Mouse (Mus musculus) kidney, embryonic 15.5 days (tissue): Measurements from ENCODE around the gene Hoxa4. TPM values are rescaled to one million over a fixed set of nuclear protein-coding genes. Genes with fewer than 3 reads are reported as not detected.

Source experiments
- ATAC-seq: fragments of 200-750 bp; cut with Nextera tagmentation; replicated peaks from 2 replicates; pipeline ENCODE4 v1.8.0; 2017; ENCODE audit warnings: moderate TSS enrichment; ENCODE audit not compliant: low FRiP score
- H3K27ac ChIP-seq: fragments of 300-500 bp; sonication (generic); 2 replicates; pipeline ENCODE4 v1.5.1; 2015; ENCODE audit warnings: mild to moderate bottlenecking, inconsistent platforms
- H3K27me3 ChIP-seq: fragments of 300-500 bp; sonication (generic); 2 replicates; pipeline ENCODE4 v1.6.1; 2015; ENCODE audit warnings: inconsistent platforms
- H3K36me3 ChIP-seq: fragments of 300-500 bp; sonication (generic); 2 replicates; pipeline ENCODE4 v1.6.1; 2015; ENCODE audit warnings: inconsistent platforms
- H3K4me1 ChIP-seq: fragments of 300-500 bp; sonication (generic); 2 replicates; pipeline ENCODE4 v1.6.1; 2015; ENCODE audit warnings: inconsistent platforms
- H3K4me2 ChIP-seq: fragments of 300-500 bp; sonication (generic); 2 replicates; pipeline ENCODE4 v1.6.1; 2015; ENCODE audit warnings: moderate library complexity, mild to moderate bottlenecking, inconsistent platforms
- H3K4me3 ChIP-seq: fragments of 300-500 bp; sonication (generic); replicated peaks from 2 replicates; pipeline ENCODE4 v1.5.1; 2015; ENCODE audit warnings: mild to moderate bottlenecking, inconsistent platforms
- H3K9ac ChIP-seq: fragments of 300-500 bp; sonication (generic); 2 replicates; pipeline ENCODE4 v1.6.1; 2015; ENCODE audit warnings: mild to moderate bottlenecking, inconsistent platforms
- H3K9me3 ChIP-seq: fragments of 300-500 bp; sonication (generic); replicated peaks from 2 replicates; pipeline ENCODE4 v1.6.1; 2016; ENCODE audit warnings: inconsistent platforms
- WGBS: fragments of 180-500 bp; shearing (Covaris S2); methylation state at CpG from one replicate; pipeline ENCODE4 v1.1.7; 2015; ENCODE audit warnings: mixed read lengths; 5-methylcytosine and 5-hydroxymethylcytosine counted together
- polyA plus RNA-seq: library from polyadenylated mRNA; unstranded; fragments of >200 nt; fragmentation: Nextera tagmentation; extraction: Ambion mirVana; gene quantifications from 2 replicates; pipeline ENCODE4 v1.2.1, GENCODE M21; 2015

Gene Hoxa4
- polyA plus RNA-seq, 1 experiment from 2014 or later: 1.8 TPM

DNA sequence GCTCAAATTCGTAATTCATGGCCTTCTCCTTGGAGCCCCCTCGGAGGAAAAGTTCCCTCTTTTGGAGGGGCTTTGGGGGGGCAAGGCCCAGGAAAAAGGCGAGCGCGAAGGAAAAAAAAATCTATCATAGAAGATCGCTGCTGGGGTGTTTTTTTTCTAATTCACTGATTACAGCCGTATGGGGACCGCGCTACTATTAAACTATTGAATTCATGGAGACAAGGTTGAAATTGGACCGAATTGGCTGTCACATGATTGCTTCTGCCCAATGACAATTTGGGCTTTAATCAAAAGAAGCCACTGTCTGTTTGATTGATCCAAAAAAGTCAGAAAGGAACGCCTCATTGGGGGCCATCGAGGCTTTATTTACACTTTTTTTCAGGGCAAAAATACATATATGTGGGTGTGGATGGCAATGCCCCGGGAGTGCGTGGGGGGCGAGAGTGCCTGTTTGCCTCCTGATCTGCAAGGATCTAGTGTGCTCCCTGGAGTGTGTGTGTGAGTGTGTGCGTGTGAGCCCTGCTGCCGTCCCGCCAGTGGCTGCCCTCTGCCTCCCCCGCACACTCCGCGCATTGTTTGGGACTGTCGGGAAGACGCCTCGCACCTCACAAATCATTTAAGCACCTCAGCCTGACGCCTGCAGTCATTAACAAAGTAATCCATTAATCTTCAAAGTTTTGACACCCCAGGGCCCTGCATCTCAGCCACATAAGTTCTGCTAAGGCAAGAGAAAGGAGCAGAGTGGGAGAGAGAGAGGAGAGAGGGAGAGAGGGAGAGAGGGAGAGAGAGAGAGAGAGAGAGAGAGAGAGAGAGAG, 26.7 kb downstream of the Hoxa4 start, which contains the start of gene Hoxa2:
TSS of gene Hoxa2 (minus strand) at position 206 of the 815 bp plus-strand sequence.
- Histone ChIP-seq H3K27me3 (no peaks in the 10 kb centered on the region), H3K4me1 (peaks cover 91% of the 10 kb centered on the region), H3K4me2 (peak within 1 kb of the TSS; percentile 77), H3K4me3 (peak within 1 kb of the TSS; percentile 44), H3K9ac (peak within 1 kb of the TSS; percentile 54), H3K36me3 (0 out of 2 replicates have a peak, but pooled peaks cover under 1% of the 10 kb centered on the region), H3K9me3 (no peaks in the 10 kb centered on the region), H3K27ac (peak within 1 kb of the TSS; percentile 90)
- peak; percentile 24; the same call in 1 of the 2 replicates for ATAC-seq
- WGBS: 1% methylated on average over 25 of the region's 25 CpGs

- Histone ChIP-seq H3K27me3 (no peaks in the 10 kb centered on the region), H3K4me1 (peaks cover 94% of the 10 kb centered on the region), H3K36me3 (no peaks in the 10 kb centered on the region), H3K27ac (peak overlapping the region; percentile 90), H3K4me3 (peak overlapping the region; percentile 44), H3K9ac (peak overlapping the region; percentile 54), H3K4me2 (peak overlapping the region; percentile 77), H3K9me3 (no peaks in the 10 kb centered on the region)
- 2% methylated on average over 39 of the region's 39 CpGs for WGBS
- no peak for ATAC-seq
Observed at GRCm38 (mm10) chr6:52164051-52164625, 27.4 kb downstream of the Hoxa4 start.

DNA sequence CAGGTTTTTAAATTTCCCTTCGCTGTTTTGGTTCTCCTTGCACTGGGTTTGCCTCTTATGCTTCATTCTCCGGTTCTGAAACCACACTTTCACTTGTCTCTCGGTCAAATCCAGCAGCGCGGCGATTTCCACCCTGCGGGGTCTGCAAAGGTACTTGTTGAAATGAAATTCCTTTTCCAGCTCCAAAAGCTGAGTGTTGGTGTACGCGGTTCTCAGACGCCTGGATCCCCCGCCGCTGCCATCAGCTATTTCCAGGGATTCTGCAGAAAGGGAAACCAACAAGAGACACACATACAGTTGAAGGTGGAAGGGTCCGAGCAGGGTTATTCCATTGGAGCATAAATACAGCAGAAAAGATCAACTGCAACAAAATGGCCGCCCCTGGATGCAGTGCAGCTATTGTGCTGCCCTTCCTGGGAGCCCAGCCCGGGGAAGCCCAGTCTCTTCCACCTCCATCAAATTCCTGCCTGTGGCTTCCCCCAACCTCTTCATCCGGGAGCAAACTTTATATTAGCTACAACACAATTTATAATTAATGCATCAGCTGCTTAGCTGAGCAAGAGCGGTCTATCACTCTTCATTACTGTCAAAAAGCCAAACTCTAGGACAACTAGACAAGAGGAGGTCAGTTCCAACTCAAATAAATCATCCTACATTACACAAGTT, 28.1 kb downstream of the Hoxa4 start:
- no peaks in the 10 kb centered on the region for H3K36me3 ChIP-seq
- peak overlapping the region; percentile 54; the same call in 1 of the 2 replicates for H3K9ac ChIP-seq
- peak overlapping the region; percentile 77 for H3K4me2 ChIP-seq
- H3K27ac ChIP-seq: peak overlapping the region; percentile 90
- no peaks in the 10 kb centered on the region for H3K27me3 ChIP-seq
- peaks cover 95% of the 10 kb centered on the region for H3K4me1 ChIP-seq
- H3K9me3 ChIP-seq: no peaks in the 10 kb centered on the region
- WGBS: 13% methylated on average over 17 of the region's 17 CpGs
- H3K4me3 ChIP-seq: peak overlapping the region; percentile 44
- ATAC-seq: no peak

GRCm38 (mm10) chr6:52162611-52163365, 28.8 kb downstream of the Hoxa4 start:
- Histone ChIP-seq H3K9ac (no peak overlapping the region), H3K27ac (peak overlapping the region; percentile 90), H3K4me3 (peak overlapping the region; percentile 44), H3K4me2 (peak overlapping the region; percentile 77), H3K4me1 (peaks cover 92% of the 10 kb centered on the region), H3K9me3 (no peaks in the 10 kb centered on the region), H3K36me3 (no peaks in the 10 kb centered on the region), H3K27me3 (peaks cover 4% of the 10 kb centered on the region)
- 27% methylated on average over 14 of the region's 14 CpGs for WGBS
- ATAC-seq: no peak

GRCm38 (mm10) chr6:52162093-52162380, 29.5 kb downstream of the Hoxa4 start:
- peak overlapping the region; percentile 34; the same call in 1 of the 2 replicates for H3K4me2 ChIP-seq
- peaks cover 92% of the 10 kb centered on the region for H3K4me1 ChIP-seq
- H3K36me3 ChIP-seq: no peaks in the 10 kb centered on the region
- peaks cover 11% of the 10 kb centered on the region for H3K27me3 ChIP-seq
- no peaks in the 10 kb centered on the region for H3K9me3 ChIP-seq
- 38% methylated on average over 1 of the region's 1 CpGs for WGBS
- H3K27ac ChIP-seq: peak overlapping the region; percentile 57; the same call in 1 of the 2 replicates
- no peak overlapping the region for H3K9ac ChIP-seq
- no peak for ATAC-seq
- H3K4me3 ChIP-seq: no peak overlapping the region

GRCm38 (mm10) chr6:52161336-52162092, 30.0 kb downstream of the Hoxa4 start:
- WGBS: 11% methylated on average over 8 of the region's 8 CpGs
- Histone ChIP-seq H3K4me3 (peak overlapping the region; percentile 85), H3K9me3 (no peaks in the 10 kb centered on the region), H3K27ac (peak overlapping the region; percentile 95), H3K4me2 (peak overlapping the region; percentile 97), H3K4me1 (peaks cover 92% of the 10 kb centered on the region), H3K9ac (no peak overlapping the region), H3K36me3 (no peaks in the 10 kb centered on the region), H3K27me3 (peaks cover 16% of the 10 kb centered on the region)
- no peak for ATAC-seq

GRCm38 (mm10) chr6:52160511-52161335, 30.8 kb downstream of the Hoxa4 start:
- Histone ChIP-seq H3K4me3 (peak overlapping the region; percentile 85), H3K9me3 (no peaks in the 10 kb centered on the region), H3K4me2 (peak overlapping the region; percentile 97), H3K27me3 (peaks cover 24% of the 10 kb centered on the region), H3K9ac (peak overlapping the region; percentile 34), H3K27ac (peak overlapping the region; percentile 95), H3K4me1 (peaks cover 86% of the 10 kb centered on the region), H3K36me3 (no peaks in the 10 kb centered on the region)
- peak; percentile 49 for ATAC-seq
- 3% methylated on average over 30 of the region's 30 CpGs for WGBS

GRCm38 (mm10) chr6:52159979-52160378, 31.6 kb downstream of the Hoxa4 start:
- 11% methylated on average over 9 of the region's 9 CpGs for WGBS
- Histone ChIP-seq H3K27ac (peak overlapping the region; percentile 95), H3K27me3 (peaks cover 32% of the 10 kb centered on the region), H3K4me1 (peaks cover 78% of the 10 kb centered on the region), H3K4me2 (peak overlapping the region; percentile 97), H3K9ac (peak overlapping the region; percentile 34; the same call in 1 of the 2 replicates), H3K9me3 (no peaks in the 10 kb centered on the region), H3K4me3 (peak overlapping the region; percentile 85), H3K36me3 (no peaks in the 10 kb centered on the region)
- no peak for ATAC-seq

DNA sequence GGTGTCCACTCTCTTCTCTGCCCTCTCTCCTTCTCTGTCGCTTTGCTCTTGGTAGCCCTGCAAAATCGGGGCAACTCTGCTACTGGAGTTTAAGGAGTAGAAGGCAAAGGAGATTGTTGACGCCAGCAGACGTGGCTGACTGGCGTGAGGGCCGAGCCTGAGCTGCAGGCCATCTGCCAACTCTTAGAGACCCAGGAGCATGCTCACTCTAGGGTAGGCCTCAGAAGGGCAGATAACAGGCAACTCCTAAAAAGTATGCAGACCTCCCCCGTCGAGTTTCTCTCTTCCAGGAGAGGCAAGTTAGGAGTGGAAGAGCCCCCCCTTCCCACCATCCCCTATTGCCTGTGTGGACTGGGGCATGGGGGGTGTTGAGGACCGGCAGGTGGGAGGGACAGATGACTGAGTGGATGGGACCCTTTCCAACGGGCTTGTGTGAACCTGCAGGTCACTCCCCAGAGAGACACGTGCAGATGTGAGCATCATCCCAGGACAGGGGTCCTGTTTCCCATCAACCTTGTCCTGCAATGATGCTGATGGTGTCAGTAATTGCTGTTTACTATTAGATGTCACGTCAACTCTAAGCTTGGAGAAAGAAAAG, 32.3 kb downstream of the Hoxa4 start:
- peak; percentile 3 for ATAC-seq

More for the DNA sequence above, 32.3 kb downstream of the Hoxa4 start:
- Histone ChIP-seq H3K9me3 (no peaks in the 10 kb centered on the region), H3K4me2 (peak overlapping the region; percentile 97), H3K4me3 (peak overlapping the region; percentile 85), H3K36me3 (no peaks in the 10 kb centered on the region), H3K27ac (peak overlapping the region; percentile 95), H3K9ac (peak overlapping the region; percentile 77), H3K27me3 (peaks cover 39% of the 10 kb centered on the region), H3K4me1 (peaks cover 71% of the 10 kb centered on the region)
- WGBS: 7% methylated on average over 12 of the region's 12 CpGs
